Mouse (Mus musculus): ENCODE results near the gene Gng4.

GRCm38 (mm10) chr13:13862346-13862745 is 78.5 kb downstream of the Gng4 start:
- TF ChIP-seq CTCF (IDR thresholded peaks at IDR 0.05; ENCODE audit: low read depth) (no peak), EP300 (IDR thresholded peaks at IDR 0.05; ENCODE audit: low read depth) (no peak)
